Mouse (Mus musculus): Measurements from ENCODE around the gene Nudt22. TPM values are rescaled to one million over a fixed set of nuclear protein-coding genes. Genes with fewer than 3 reads are reported as not detected.

Nudt22 gene
- polyA plus RNA-seq, 1 experiment: 19.4 TPM

GRCm38 (mm10) chr19:7017541-7018457 is 21.9 kb upstream of the Nudt22 start:
- H3K4me1 ChIP-seq (ENCODE audit: control insufficient read depth, insufficient read depth, insufficient read length): peaks cover 10% of the 10 kb centered on the region; the same call in 1 of the 2 replicates

GRCm38 (mm10) chr19:7014481-7015135 is 18.7 kb upstream of the Nudt22 start:
- Histone ChIP-seq H3K36me3 (ENCODE audit: control insufficient read depth, insufficient read depth, low read length) (peaks cover 26% of the 10 kb centered on the region), H3K27me3 (ENCODE audit: control insufficient read depth, insufficient read depth, low read length) (no peaks in the 10 kb centered on the region), H3K4me1 (ENCODE audit: control insufficient read depth, insufficient read depth, insufficient read length) (peaks cover 6% of the 10 kb centered on the region; the same call in 1 of the 2 replicates), H3K4me3 (ENCODE audit: extremely low read depth, insufficient read depth, insufficient read length) (no peak overlapping the region), H3K27ac (ENCODE audit: insufficient read depth, low read length) (no peak overlapping the region)
- DNase-seq (ENCODE audit: low read depth in 1 of 2, low spot score in 2 of 2): no peak
- TF ChIP-seq CTCF (IDR thresholded peaks at IDR 0.05; ENCODE audit: extremely low read depth, insufficient read depth, insufficient read length, insufficient replicate concordance) (no peak), POLR2A (IDR thresholded peaks at IDR 0.05; ENCODE audit: low read depth, low read length) (no peak)
- 91% methylated on average over 20 of the region's 20 CpGs for WGBS

More at GRCm38 (mm10) chr19:7017541-7018457, 21.9 kb upstream of the Nudt22 start:
- H3K4me3 ChIP-seq (ENCODE audit: extremely low read depth, insufficient read depth, insufficient read length): peak overlapping the region; percentile 73
- 7% methylated on average over 12 of the region's 12 CpGs for WGBS
- no peaks in the 10 kb centered on the region for H3K27me3 ChIP-seq (ENCODE audit: control insufficient read depth, insufficient read depth, low read length)
- peaks cover 33% of the 10 kb centered on the region for H3K36me3 ChIP-seq (ENCODE audit: control insufficient read depth, insufficient read depth, low read length)
- DNase-seq (ENCODE audit: low read depth in 1 of 2, low spot score in 2 of 2): peak; percentile 60 to 70
- H3K27ac ChIP-seq (ENCODE audit: insufficient read depth, low read length): peak overlapping the region; percentile 95
- TF ChIP-seq CTCF (IDR thresholded peaks at IDR 0.05; ENCODE audit: extremely low read depth, insufficient read depth, insufficient read length, insufficient replicate concordance) (no peak), POLR2A (IDR thresholded peaks at IDR 0.05; ENCODE audit: low read depth, low read length) (peak; percentile 20; the same call in 1 of the 2 replicates)

- H3K4me1 ChIP-seq (ENCODE audit: control insufficient read depth, insufficient read depth, insufficient read length): peaks cover 6% of the 10 kb centered on the region; the same call in 1 of the 2 replicates
- 97% methylated on average over 9 of the region's 9 CpGs for WGBS
- no peak overlapping the region for H3K27ac ChIP-seq (ENCODE audit: insufficient read depth, low read length)
- TF ChIP-seq CTCF (IDR thresholded peaks at IDR 0.05; ENCODE audit: extremely low read depth, insufficient read depth, insufficient read length, insufficient replicate concordance) (no peak), POLR2A (IDR thresholded peaks at IDR 0.05; ENCODE audit: low read depth, low read length) (no peak)
- H3K4me3 ChIP-seq (ENCODE audit: extremely low read depth, insufficient read depth, insufficient read length): no peak overlapping the region
- peaks cover 26% of the 10 kb centered on the region for H3K36me3 ChIP-seq (ENCODE audit: control insufficient read depth, insufficient read depth, low read length)
- DNase-seq (ENCODE audit: low read depth in 1 of 2, low spot score in 2 of 2): no peak
- H3K27me3 ChIP-seq (ENCODE audit: control insufficient read depth, insufficient read depth, low read length): no peaks in the 10 kb centered on the region
Observed at GRCm38 (mm10) chr19:7013984-7014383, 18.1 kb upstream of the Nudt22 start.

GRCm38 (mm10) chr19:7012426-7012825 is 16.5 kb upstream of the Nudt22 start:
- WGBS: 89% methylated on average over 4 of the region's 4 CpGs
- Histone ChIP-seq H3K36me3 (ENCODE audit: control insufficient read depth, insufficient read depth, low read length) (peaks cover 28% of the 10 kb centered on the region), H3K4me1 (ENCODE audit: control insufficient read depth, insufficient read depth, insufficient read length) (peaks cover 3% of the 10 kb centered on the region; the same call in 1 of the 2 replicates), H3K27me3 (ENCODE audit: control insufficient read depth, insufficient read depth, low read length) (no peaks in the 10 kb centered on the region), H3K27ac (ENCODE audit: insufficient read depth, low read length) (no peak overlapping the region), H3K4me3 (ENCODE audit: extremely low read depth, insufficient read depth, insufficient read length) (no peak overlapping the region)
- no peak for TF ChIP-seq POLR2A (IDR thresholded peaks at IDR 0.05; ENCODE audit: low read depth, low read length)
- no peak for TF ChIP-seq CTCF (IDR thresholded peaks at IDR 0.05; ENCODE audit: extremely low read depth, insufficient read depth, insufficient read length, insufficient replicate concordance)
- no peak for DNase-seq (ENCODE audit: low read depth in 1 of 2, low spot score in 2 of 2)

- 83% methylated on average over 9 of the region's 9 CpGs for WGBS
- no peak for DNase-seq (ENCODE audit: low read depth in 1 of 2, low spot score in 2 of 2)
- Histone ChIP-seq H3K27ac (ENCODE audit: insufficient read depth, low read length) (no peak overlapping the region), H3K27me3 (ENCODE audit: control insufficient read depth, insufficient read depth, low read length) (no peaks in the 10 kb centered on the region), H3K36me3 (ENCODE audit: control insufficient read depth, insufficient read depth, low read length) (peaks cover 32% of the 10 kb centered on the region), H3K4me3 (ENCODE audit: extremely low read depth, insufficient read depth, insufficient read length) (no peak overlapping the region), H3K4me1 (ENCODE audit: control insufficient read depth, insufficient read depth, insufficient read length) (no peaks in the 10 kb centered on the region)
- TF ChIP-seq CTCF (IDR thresholded peaks at IDR 0.05; ENCODE audit: extremely low read depth, insufficient read depth, insufficient read length, insufficient replicate concordance): no peak
- no peak for TF ChIP-seq POLR2A (IDR thresholded peaks at IDR 0.05; ENCODE audit: low read depth, low read length)
Observed at GRCm38 (mm10) chr19:7006892-7007593, 11.1 kb upstream of the Nudt22 start.

- no peaks in the 10 kb centered on the region for H3K27me3 ChIP-seq (ENCODE audit: control insufficient read depth, insufficient read depth, low read length)
- H3K27ac ChIP-seq (ENCODE audit: insufficient read depth, low read length): no peak overlapping the region
- peaks cover 15% of the 10 kb centered on the region for H3K4me1 ChIP-seq (ENCODE audit: control insufficient read depth, insufficient read depth, insufficient read length)
- H3K36me3 ChIP-seq (ENCODE audit: control insufficient read depth, insufficient read depth, low read length): peaks cover 46% of the 10 kb centered on the region
- DNase-seq (ENCODE audit: low read depth in 1 of 2, low spot score in 2 of 2): no peak
- no peak for TF ChIP-seq POLR2A (IDR thresholded peaks at IDR 0.05; ENCODE audit: low read depth, low read length)
- no peak for TF ChIP-seq CTCF (IDR thresholded peaks at IDR 0.05; ENCODE audit: extremely low read depth, insufficient read depth, insufficient read length, insufficient replicate concordance)
- WGBS: 93% methylated on average over 19 of the region's 19 CpGs
- H3K4me3 ChIP-seq (ENCODE audit: extremely low read depth, insufficient read depth, insufficient read length): no peak overlapping the region
Observed at GRCm38 (mm10) chr19:6999360-7000063, 3.6 kb upstream of the Nudt22 start.

All from spleen, adult 2 months (tissue).